Mouse (Mus musculus): Measurements from ENCODE around the gene Swap70.

The Swap70 gene

DNA sequence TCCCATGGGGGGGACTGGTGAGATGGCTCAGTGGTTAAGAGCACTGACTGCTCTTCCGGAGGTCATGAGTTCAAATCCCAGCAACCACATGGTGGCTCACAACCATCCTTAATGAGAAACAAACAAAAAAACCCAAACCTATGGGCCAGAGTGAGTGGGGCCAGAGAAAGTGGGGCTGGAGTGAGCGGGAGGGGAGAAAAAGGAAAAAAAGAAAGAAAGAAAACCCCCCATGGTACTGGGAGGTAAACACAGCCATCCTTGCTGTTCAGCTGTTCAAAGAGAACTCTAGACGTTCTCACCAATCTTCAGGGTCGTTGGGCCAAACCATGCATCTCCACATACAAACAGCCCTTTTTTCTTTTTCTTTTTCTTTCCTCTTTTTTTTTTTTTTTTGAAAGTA lies 18.1 kb downstream of the Swap70 start:
- no peak for DNase-seq

- DNase-seq = no peak
These were observed 20.2 kb downstream of the Swap70 start for GRCm38 (mm10) chr7:110241472-110242289.

DNA sequence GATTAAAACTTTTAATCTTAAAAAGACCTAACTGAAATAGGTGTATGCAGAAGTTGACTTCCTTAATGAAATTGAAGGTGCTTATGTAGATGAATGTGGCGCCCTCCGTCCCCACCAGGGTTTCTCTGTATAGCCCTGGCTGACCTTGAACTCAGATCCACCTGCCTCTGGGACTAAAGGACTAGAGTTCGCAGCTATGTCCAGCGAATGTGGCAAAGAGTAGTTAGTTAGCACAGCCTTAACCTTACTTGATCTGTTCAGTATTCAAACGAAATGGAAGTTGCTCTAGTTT lies 20.7 kb downstream of the Swap70 start:
- DNase-seq = no peak

- no peak for DNase-seq
These were observed 23.6 kb downstream of the Swap70 start for GRCm38 (mm10) chr7:110245128-110245527.

- DNase-seq = no peak
These were observed 25.0 kb downstream of the Swap70 start for GRCm38 (mm10) chr7:110246526-110246925.

- DNase-seq = no peak
These were observed 26.3 kb downstream of the Swap70 start for GRCm38 (mm10) chr7:110247801-110248200.

GRCm38 (mm10) chr7:110248677-110249076 lies 27.2 kb downstream of the Swap70 start:
- DNase-seq = no peak

DNA sequence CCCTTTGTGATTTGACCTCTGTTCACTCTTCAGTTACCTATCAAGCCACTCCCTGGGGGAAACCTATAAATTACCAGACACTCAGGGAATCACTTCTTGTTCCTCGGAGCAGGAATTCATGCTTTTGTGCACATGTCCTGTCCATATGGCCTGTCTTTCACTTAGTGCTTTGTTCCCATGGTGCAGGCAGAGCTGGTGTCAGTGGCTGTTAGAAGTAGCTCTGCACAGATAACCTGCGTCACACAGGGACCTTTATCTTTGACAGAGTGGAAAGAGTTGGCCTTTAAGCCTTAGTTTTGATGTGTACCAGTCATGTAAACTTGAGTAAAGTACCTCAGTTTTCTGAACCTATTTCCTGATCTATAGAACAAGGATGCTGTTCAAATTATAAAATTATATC lies 32.4 kb downstream of the Swap70 start:
- no peak for DNase-seq

- no peak for DNase-seq
These were observed 32.9 kb downstream of the Swap70 start for GRCm38 (mm10) chr7:110254395-110254794.

- no peak for DNase-seq
These were observed 35.5 kb downstream of the Swap70 start for GRCm38 (mm10) chr7:110257059-110257458.

DNA sequence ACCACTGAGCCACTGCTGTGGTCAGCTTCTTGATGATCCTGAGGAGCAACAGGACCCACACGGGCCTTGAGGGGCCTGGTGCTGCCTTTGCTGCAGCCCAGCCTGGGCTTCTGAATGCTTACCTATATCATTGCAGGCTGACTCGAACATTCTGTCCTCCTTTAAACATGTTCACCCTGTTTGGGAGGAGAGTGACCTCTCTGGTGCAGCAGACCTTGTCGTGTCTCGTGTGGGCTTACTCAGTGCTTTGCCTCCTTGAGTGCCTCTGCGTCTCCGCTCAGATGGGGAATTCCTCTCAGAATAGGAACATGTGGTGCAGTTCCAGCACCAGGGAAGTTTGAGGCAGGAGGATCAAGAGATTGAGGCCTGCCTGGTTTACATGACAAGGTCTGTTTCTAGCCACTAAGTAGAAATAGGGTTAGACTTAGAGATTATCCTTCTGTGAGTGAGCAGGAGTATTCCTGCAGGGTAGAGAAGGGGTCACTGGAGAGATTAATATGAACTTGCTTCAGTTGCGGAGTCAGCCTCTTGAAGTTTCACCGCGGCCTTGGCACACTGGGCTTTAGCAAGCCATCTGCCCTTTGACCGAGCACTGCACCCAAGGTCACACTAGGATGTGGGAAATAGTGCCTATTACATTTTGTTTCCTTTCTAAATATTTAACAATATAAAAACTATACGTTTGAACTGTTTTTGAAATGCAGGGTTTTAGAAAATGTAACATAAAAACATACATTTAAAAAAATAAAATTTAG lies 36.9 kb downstream of the Swap70 start:
- no peak for DNase-seq

GRCm38 (mm10) chr7:110259966-110260711 lies 38.6 kb downstream of the Swap70 start:
- no peak for DNase-seq

GRCm38 (mm10) chr7:110261807-110262206 lies 40.3 kb downstream of the Swap70 start:
- no peak for DNase-seq

DNA sequence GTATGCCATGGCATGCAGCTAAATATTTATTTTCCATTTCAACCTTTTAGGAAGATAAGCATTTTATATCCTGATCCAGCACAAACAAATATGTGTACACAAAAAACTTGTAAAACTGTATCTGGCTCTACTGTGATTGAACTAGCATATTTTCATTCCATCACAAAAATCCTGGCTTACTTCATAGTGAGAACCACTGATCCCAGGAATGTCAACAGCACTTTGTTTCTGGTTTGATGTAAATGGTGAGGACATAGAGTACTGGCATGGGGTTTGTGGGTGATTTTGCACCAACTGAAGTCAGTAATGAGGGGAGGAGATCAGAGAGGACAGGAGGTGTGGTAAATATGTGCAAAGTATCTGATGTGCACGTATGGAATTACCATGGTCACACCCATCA lies 41.1 kb downstream of the Swap70 start:
- DNase-seq = no peak

GRCm38 (mm10) chr7:110263474-110263873 lies 42.0 kb downstream of the Swap70 start:
- no peak for DNase-seq

- DNase-seq = peak; percentile 69
These were observed 44.3 kb downstream of the Swap70 start for GRCm38 (mm10) chr7:110265796-110266195.

GRCm38 (mm10) chr7:110267014-110267413 lies 45.5 kb downstream of the Swap70 start:
- no peak for DNase-seq

- DNase-seq = no peak
These were observed 46.5 kb downstream of the Swap70 start for GRCm38 (mm10) chr7:110267994-110268393.

DNA sequence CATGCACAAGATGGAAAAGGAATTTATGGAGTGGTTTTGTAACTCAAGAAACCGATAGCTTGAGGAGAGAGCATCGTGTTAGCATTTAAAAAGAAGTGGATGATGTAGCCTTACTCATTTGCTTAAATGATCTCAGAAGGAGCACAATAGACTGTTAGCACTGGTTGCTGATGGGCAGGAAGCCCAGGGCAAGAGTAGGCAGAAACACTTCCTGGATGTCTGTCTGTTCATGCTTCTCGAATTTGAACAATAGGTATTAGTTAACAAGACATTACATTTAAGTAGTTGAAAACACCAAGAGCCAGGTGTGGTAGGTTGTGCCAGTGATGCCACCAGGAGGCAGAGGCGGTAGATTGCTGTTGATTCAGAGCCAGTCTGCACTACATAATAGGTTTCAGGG lies 47.0 kb downstream of the Swap70 start:
- no peak for DNase-seq

DNA sequence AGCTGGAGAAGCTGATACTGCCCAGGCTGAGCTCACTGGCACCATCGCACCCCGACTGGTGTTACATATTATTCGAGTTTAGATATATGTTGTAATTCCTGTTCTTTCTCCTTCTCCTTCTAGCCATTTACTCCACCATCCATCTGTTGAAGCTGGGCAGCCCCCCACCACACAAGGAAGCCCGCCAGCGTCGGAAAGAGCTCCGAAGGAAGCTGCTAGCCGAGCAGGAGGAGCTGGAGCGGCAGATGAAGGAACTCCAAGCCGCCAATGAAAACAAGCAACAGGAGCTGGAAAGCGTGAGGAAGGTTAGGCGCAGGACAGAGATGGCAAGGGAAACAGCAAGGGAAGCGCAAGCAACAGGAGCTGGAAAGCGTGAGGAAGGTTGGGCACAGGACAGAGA lies 48.3 kb downstream of the Swap70 start:
- no peak for DNase-seq

DNA sequence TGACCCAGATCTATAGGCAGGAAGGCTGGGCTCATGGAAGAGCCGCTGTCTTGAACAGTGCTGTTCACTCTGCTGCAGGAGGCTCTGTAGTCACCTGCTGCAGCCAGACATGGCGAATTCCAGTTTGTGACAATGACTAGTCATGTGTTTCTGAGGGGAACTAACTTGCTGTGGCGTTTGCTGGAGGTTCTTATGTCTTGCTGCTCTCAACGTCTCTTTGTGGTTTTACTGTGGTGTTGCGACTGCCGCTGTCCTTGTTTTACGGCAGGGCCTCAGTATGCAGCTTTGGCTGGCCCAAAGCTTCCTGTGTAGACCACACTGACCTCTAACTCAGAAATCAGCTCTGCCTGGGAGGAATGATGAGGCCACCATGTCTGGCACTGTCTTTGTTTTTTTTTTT lies 48.9 kb downstream of the Swap70 start:
- DNase-seq = no peak

- DNase-seq = no peak
These were observed 50.3 kb downstream of the Swap70 start for GRCm38 (mm10) chr7:110271814-110272213.

- DNase-seq = no peak
These were observed 50.9 kb downstream of the Swap70 start for GRCm38 (mm10) chr7:110272434-110272833.

- no peak for DNase-seq
These were observed 56.3 kb downstream of the Swap70 start for GRCm38 (mm10) chr7:110277734-110278245.
